Mouse (Mus musculus): ENCODE data around the gene Gstm2.
"Not testable (repeated sequence)": the region's sequence is repeated elsewhere in the genome, so short reads cannot be mapped to it uniquely, and the experiment has no call there.

Gene Gstm2

GRCm38 (mm10) chr3:107998591-107998990 is 12.3 kb upstream of the Gstm2 start:
- DNase-seq (ENCODE audit: low spot score in 2 of 2): no peak

GRCm38 (mm10) chr3:107996576-107996975 is 10.3 kb upstream of the Gstm2 start:
- DNase-seq (ENCODE audit: low spot score in 2 of 2): no peak

GRCm38 (mm10) chr3:107995974-107996373 is 9.7 kb upstream of the Gstm2 start:
- DNase-seq (ENCODE audit: low spot score in 2 of 2): not testable (repeated sequence)

GRCm38 (mm10) chr3:107985141-107985540 is 1.1 kb downstream of the Gstm2 start:
- DNase-seq (ENCODE audit: low spot score in 2 of 2): not testable (repeated sequence)

GRCm38 (mm10) chr3:107984471-107984870 is 1.8 kb downstream of the Gstm2 start:
- no peak for DNase-seq (ENCODE audit: low spot score in 2 of 2)

GRCm38 (mm10) chr3:107983771-107984170 is 2.5 kb downstream of the Gstm2 start:
- no peak for DNase-seq (ENCODE audit: low spot score in 2 of 2)

GRCm38 (mm10) chr3:107982726-107983125 is 3.5 kb downstream of the Gstm2 start:
- DNase-seq (ENCODE audit: low spot score in 2 of 2): no peak

- DNase-seq (ENCODE audit: low spot score in 2 of 2): no peak
These were observed 5.0 kb downstream of the Gstm2 start for GRCm38 (mm10) chr3:107981261-107981660.

GRCm38 (mm10) chr3:107977691-107978090 is 8.6 kb downstream of the Gstm2 start:
- DNase-seq (ENCODE audit: low spot score in 2 of 2): no peak

- DNase-seq (ENCODE audit: low spot score in 2 of 2): no peak
These were observed 12.0 kb downstream of the Gstm2 start for GRCm38 (mm10) chr3:107974237-107974636.

- no peak for DNase-seq (ENCODE audit: low spot score in 2 of 2)
These were observed 14.2 kb downstream of the Gstm2 start for GRCm38 (mm10) chr3:107972070-107972469.

GRCm38 (mm10) chr3:107971101-107971500 is 15.2 kb downstream of the Gstm2 start:
- not testable (repeated sequence) for DNase-seq (ENCODE audit: low spot score in 2 of 2)

GRCm38 (mm10) chr3:107968724-107969395 is 17.4 kb downstream of the Gstm2 start, which contains the start of gene Gstm3:
Gene Gstm3 (minus strand): TSS chr3:107969283.
- no peak for DNase-seq (ENCODE audit: low spot score in 2 of 2)

- no peak for DNase-seq (ENCODE audit: low spot score in 2 of 2)
These were observed 19.6 kb downstream of the Gstm2 start for GRCm38 (mm10) chr3:107966631-107967030.

GRCm38 (mm10) chr3:107965592-107965991 is 20.7 kb downstream of the Gstm2 start:
- no peak for DNase-seq (ENCODE audit: low spot score in 2 of 2)

- no peak for DNase-seq (ENCODE audit: low spot score in 2 of 2)
These were observed 21.5 kb downstream of the Gstm2 start for GRCm38 (mm10) chr3:107964656-107965308.

- no peak for DNase-seq (ENCODE audit: low spot score in 2 of 2)
These were observed 22.2 kb downstream of the Gstm2 start for GRCm38 (mm10) chr3:107964026-107964425.

- not testable (repeated sequence) for DNase-seq (ENCODE audit: low spot score in 2 of 2)
These were observed 31.0 kb downstream of the Gstm2 start for GRCm38 (mm10) chr3:107955260-107955659.

- DNase-seq (ENCODE audit: low spot score in 2 of 2): no peak
These were observed 32.3 kb downstream of the Gstm2 start for GRCm38 (mm10) chr3:107953906-107954305.

GRCm38 (mm10) chr3:107953328-107953755 is 32.9 kb downstream of the Gstm2 start:
- DNase-seq (ENCODE audit: low spot score in 2 of 2): peak; percentile 40 to 42

GRCm38 (mm10) chr3:107950531-107950930 is 35.7 kb downstream of the Gstm2 start:
- no peak for DNase-seq (ENCODE audit: low spot score in 2 of 2)

- DNase-seq (ENCODE audit: low spot score in 2 of 2): not testable (repeated sequence)
These were observed 36.8 kb downstream of the Gstm2 start for GRCm38 (mm10) chr3:107949461-107949860.

GRCm38 (mm10) chr3:107945729-107946128 is 40.5 kb downstream of the Gstm2 start:
- no peak for DNase-seq (ENCODE audit: low spot score in 2 of 2)

Measured in frontal cortex, postnatal 36 days (tissue).